Mouse (Mus musculus) embryonic facial prominence, embryonic 15.5 days (tissue): ENCODE results near the gene Dbp. TPM values are rescaled to one million over a fixed set of nuclear protein-coding genes. Genes with fewer than 3 reads are reported as not detected.

Source experiments
- ATAC-seq: fragments of 200-750 bp; cut with Nextera tagmentation; 2 replicates; pipeline ENCODE4 v1.8.0; 2017; ENCODE audit warnings: low read depth, moderate TSS enrichment; ENCODE audit not compliant: insufficient number of reproducible peaks, low FRiP score, low TSS enrichment
- H3K27ac ChIP-seq: fragments of 300-500 bp; sonication (generic); replicated peaks from 2 replicates; pipeline ENCODE4 v1.5.1; 2015; ENCODE audit warnings: mild to moderate bottlenecking, inconsistent platforms
- H3K27me3 ChIP-seq: fragments of 300-500 bp; sonication (generic); 2 replicates; pipeline ENCODE4 v1.6.1; 2015; ENCODE audit warnings: inconsistent platforms
- H3K36me3 ChIP-seq: fragments of 300-500 bp; sonication (generic); 2 replicates; pipeline ENCODE4 v1.6.1; 2015; ENCODE audit warnings: mild to moderate bottlenecking, inconsistent platforms
- H3K4me1 ChIP-seq: fragments of 300-500 bp; sonication (generic); 2 replicates; pipeline ENCODE4 v1.6.1; 2015; ENCODE audit warnings: inconsistent platforms
- H3K4me2 ChIP-seq: fragments of 300-500 bp; sonication (generic); replicated peaks from 2 replicates; pipeline ENCODE4 v1.6.1; 2015; ENCODE audit warnings: mild to moderate bottlenecking, inconsistent platforms
- H3K4me3 ChIP-seq: fragments of 300-500 bp; sonication (generic); replicated peaks from 2 replicates; pipeline ENCODE4 v1.5.1; 2015; ENCODE audit warnings: mild to moderate bottlenecking, inconsistent platforms
- H3K9ac ChIP-seq: fragments of 300-500 bp; sonication (generic); 2 replicates; pipeline ENCODE4 v1.6.1; 2015; ENCODE audit warnings: inconsistent platforms
- H3K9me3 ChIP-seq: fragments of 300-500 bp; sonication (generic); replicated peaks from 2 replicates; pipeline ENCODE4 v1.6.1; 2016; ENCODE audit warnings: inconsistent platforms
- WGBS: fragments of 180-500 bp; shearing (Covaris S2); methylation state at CpG from one replicate; pipeline ENCODE4 v1.1.7; 2015; 5-methylcytosine and 5-hydroxymethylcytosine counted together
- polyA plus RNA-seq: library from polyadenylated mRNA; unstranded; fragments of >200 nt; fragmentation: Nextera tagmentation; extraction: Ambion mirVana; gene quantifications from 2 replicates; pipeline ENCODE4 v1.2.1, GENCODE M21; 2015

The Dbp gene
- polyA plus RNA-seq, 1 experiment from 2014 or later = 7.0 TPM

DNA sequence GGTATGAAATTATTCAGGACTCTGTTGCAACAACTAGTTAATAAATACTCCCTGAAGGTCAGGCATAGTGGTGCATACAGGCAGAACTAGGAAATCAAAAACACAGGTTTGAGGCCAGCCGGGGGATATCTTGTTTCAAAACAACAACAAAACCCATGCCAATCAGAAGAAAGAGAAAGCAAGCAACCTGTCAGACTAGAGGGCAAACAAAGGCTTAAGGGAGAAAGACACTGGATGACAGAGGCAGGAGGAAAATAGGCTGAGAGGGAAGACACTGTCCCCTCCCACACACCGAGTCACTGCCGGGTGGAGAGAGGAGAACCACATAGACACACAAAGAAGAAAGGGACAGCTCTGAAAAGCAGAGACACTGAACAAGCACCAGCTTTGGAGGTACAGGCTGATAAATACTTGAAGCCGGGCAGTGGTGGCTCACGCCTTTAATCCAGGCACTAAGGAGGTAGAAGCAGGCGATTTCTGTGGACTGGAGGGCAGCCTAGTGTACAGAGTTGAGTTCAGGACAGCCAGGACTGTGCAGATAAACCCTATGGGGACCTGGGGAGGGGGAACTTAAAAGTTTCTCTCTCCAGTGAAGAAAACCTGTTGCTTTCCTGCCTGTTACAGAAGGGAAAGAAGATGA, 9.1 kb downstream of the Dbp start:
- Histone ChIP-seq H3K4me1 (peaks cover 51% of the 10 kb centered on the region), H3K9me3 (no peaks in the 10 kb centered on the region), H3K27me3 (no peaks in the 10 kb centered on the region), H3K27ac (peak overlapping the region; percentile 44; the same call in 1 of the 2 replicates), H3K4me2 (peak overlapping the region; percentile 91), H3K4me3 (peak overlapping the region; percentile 82), H3K36me3 (peaks cover 46% of the 10 kb centered on the region), H3K9ac (peak overlapping the region; percentile 58; the same call in 1 of the 2 replicates)
- no peak for ATAC-seq
- 78% methylated on average over 6 of the region's 6 CpGs for WGBS

DNA sequence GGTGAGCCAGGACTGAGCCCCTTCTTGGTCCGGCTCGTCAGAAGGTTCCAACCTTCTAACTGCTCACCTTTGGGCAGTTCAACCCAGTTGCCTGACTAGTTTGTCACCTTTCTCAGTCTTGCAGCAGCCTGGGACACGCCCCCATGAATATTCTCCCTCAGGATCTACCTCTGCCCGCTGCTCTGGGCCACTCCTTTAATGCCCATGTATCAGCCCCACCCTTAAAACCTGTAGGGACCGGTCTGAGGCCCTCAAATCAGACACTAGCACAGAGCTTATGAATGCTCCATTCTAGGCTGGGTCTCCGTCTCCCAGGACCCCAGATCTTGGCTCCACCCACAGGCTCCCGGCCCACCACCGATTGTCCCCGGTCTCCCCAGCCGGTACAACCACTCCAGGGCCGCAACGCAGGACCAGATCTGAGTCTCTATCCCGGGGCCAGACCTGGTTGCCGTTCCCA, 9.8 kb downstream of the Dbp start:
- WGBS = 7% methylated on average over 14 of the region's 14 CpGs
- H3K27me3 ChIP-seq = no peaks in the 10 kb centered on the region
- ATAC-seq = no peak; the same call in 1 of the 2 replicates
- H3K4me3 ChIP-seq = peak overlapping the region; percentile 82
- H3K27ac ChIP-seq = peak overlapping the region; percentile 89
- H3K4me2 ChIP-seq = peak overlapping the region; percentile 91
- H3K9me3 ChIP-seq = no peaks in the 10 kb centered on the region
- peaks cover 56% of the 10 kb centered on the region for H3K4me1 ChIP-seq
- H3K9ac ChIP-seq = peak overlapping the region; percentile 58
- H3K36me3 ChIP-seq = peaks cover 47% of the 10 kb centered on the region

- Histone ChIP-seq H3K36me3 (peaks cover 47% of the 10 kb centered on the region), H3K9ac (peak within 1 kb of the TSS; percentile 58), H3K9me3 (no peaks in the 10 kb centered on the region), H3K4me3 (peak within 1 kb of the TSS; percentile 82), H3K4me2 (peak within 1 kb of the TSS; percentile 91), H3K27me3 (no peaks in the 10 kb centered on the region), H3K27ac (peak within 1 kb of the TSS; percentile 89), H3K4me1 (peaks cover 62% of the 10 kb centered on the region)
- ATAC-seq = peak; percentile 93
- 7% methylated on average over 34 of the region's 34 CpGs for WGBS
Measured at GRCm38 (mm10) chr7:45715090-45715708, 10.3 kb downstream of the Dbp start, which contains the start of gene Rpl18. Rpl18 (plus strand) TSS chr7:45715457.

DNA sequence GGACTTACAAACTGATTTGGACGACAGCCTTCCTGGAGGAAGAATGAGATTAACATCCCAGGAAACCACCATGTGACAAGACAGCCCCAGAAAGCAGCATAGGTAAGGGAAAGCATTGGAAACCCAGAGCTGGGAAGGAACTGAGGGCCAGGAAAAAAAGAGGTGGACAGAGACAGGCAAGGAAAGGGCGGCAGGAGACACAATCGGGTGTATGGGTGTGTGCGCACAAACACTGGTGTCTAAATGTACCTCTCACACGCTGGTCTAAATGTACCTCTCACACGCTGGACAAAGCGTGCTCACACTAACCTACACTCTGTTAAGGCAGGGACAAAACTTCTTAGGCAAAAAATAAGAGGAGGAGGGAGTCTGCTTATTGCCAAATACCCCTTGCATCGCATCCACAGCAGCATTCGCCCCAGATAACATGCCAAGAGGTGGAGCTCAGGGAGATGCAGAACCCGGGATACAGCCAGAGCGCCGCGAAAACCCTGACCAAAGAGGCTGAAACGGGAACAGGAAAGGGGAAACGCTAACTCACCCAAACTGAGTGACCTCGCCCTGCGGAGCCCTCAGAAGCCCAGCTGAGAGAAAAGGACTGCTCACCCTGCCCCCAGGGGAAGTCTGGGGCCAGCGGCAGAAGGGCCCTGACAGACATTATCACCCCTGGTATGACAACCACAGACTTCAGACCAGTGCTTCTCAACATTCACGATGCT, 11.0 kb downstream of the Dbp start:
- H3K4me1 ChIP-seq = peaks cover 59% of the 10 kb centered on the region
- H3K36me3 ChIP-seq = peaks cover 47% of the 10 kb centered on the region
- H3K4me3 ChIP-seq = peak overlapping the region; percentile 82
- WGBS = 78% methylated on average over 19 of the region's 19 CpGs
- H3K9ac ChIP-seq = no peak overlapping the region; the same call in 1 of the 2 replicates
- H3K4me2 ChIP-seq = peak overlapping the region; percentile 91
- peak overlapping the region; percentile 81 for H3K27ac ChIP-seq
- H3K9me3 ChIP-seq = no peaks in the 10 kb centered on the region
- ATAC-seq = no peak
- no peaks in the 10 kb centered on the region for H3K27me3 ChIP-seq

GRCm38 (mm10) chr7:45716460-45716857, 11.6 kb downstream of the Dbp start:
- peaks cover 45% of the 10 kb centered on the region for H3K36me3 ChIP-seq
- H3K9ac ChIP-seq = no peak overlapping the region
- H3K9me3 ChIP-seq = no peaks in the 10 kb centered on the region
- ATAC-seq = no peak
- peaks cover 59% of the 10 kb centered on the region for H3K4me1 ChIP-seq
- H3K27me3 ChIP-seq = no peaks in the 10 kb centered on the region
- H3K4me2 ChIP-seq = peak overlapping the region; percentile 91
- 85% methylated on average over 3 of the region's 3 CpGs for WGBS
- H3K4me3 ChIP-seq = peak overlapping the region; percentile 82
- no peak overlapping the region; the same call in 1 of the 2 replicates for H3K27ac ChIP-seq

DNA sequence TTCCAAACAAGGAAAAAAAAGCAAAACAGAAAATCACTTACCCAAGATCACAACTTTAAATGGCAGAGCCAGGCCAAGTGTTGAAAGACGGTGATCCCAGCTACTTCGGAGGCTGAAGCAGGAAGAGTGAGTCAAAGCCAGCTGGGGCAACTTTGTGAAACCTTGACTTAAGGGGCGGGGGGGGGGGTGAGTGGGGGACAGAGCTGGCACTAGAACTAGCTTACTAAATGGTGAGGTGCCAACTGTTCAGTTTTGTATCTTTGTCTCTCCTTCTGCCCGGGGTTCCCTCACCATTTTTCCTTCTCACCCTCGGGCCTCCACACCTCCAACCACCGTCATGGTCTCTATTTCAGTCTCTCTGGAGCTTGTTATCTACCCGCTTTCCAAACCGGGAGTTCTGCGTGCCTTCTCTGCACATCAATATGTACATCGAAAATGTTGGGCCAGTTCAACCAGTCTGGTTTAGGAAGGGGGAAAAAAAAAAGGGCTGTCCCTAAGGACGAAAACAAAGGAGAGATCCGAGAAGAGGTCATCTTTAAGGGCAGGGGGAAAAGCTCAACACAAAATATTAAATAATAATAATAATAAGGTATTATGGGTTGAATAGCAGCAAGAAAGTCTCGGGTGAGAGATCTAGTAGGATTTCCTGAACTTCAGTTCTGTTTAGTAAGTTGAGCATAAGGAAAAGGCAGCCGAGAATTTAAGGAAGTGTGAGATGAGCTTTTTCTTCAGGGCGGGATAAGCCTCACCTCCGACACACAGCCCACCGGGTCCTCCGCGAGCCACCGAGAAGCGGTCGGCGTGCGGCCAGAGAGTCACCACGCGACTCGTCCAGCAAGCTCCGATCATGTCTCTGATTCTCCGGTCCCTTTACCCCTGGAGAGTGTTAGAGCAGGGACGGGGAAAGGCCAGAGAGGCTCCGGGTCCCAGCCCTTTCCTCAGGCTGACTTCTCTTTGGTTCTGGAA, 12.3 kb downstream of the Dbp start:
- peak overlapping the region; percentile 91 for H3K4me2 ChIP-seq
- no peaks in the 10 kb centered on the region for H3K27me3 ChIP-seq
- H3K36me3 ChIP-seq = peaks cover 45% of the 10 kb centered on the region
- peak overlapping the region; percentile 64 for H3K9ac ChIP-seq
- H3K4me3 ChIP-seq = peak overlapping the region; percentile 82
- ATAC-seq = no peak
- H3K27ac ChIP-seq = peak overlapping the region; percentile 95
- WGBS = 7% methylated on average over 31 of the region's 31 CpGs
- H3K4me1 ChIP-seq = peaks cover 59% of the 10 kb centered on the region
- no peaks in the 10 kb centered on the region for H3K9me3 ChIP-seq

- WGBS = under 1% methylated on average over 41 of the region's 41 CpGs
- peak; percentile 80 for ATAC-seq
- Histone ChIP-seq H3K4me3 (peak within 1 kb of the TSS; percentile 82), H3K27me3 (no peaks in the 10 kb centered on the region), H3K36me3 (peaks cover 43% of the 10 kb centered on the region), H3K4me1 (peaks cover 55% of the 10 kb centered on the region), H3K4me2 (peak within 1 kb of the TSS; percentile 91), H3K9ac (peak within 1 kb of the TSS; percentile 95), H3K27ac (peak within 1 kb of the TSS; percentile 95), H3K9me3 (no peaks in the 10 kb centered on the region)
Measured at GRCm38 (mm10) chr7:45717918-45718297, 13.0 kb downstream of the Dbp start, which contains the start of gene Sphk2. Sphk2 (minus strand) TSS chr7:45718002.

DNA sequence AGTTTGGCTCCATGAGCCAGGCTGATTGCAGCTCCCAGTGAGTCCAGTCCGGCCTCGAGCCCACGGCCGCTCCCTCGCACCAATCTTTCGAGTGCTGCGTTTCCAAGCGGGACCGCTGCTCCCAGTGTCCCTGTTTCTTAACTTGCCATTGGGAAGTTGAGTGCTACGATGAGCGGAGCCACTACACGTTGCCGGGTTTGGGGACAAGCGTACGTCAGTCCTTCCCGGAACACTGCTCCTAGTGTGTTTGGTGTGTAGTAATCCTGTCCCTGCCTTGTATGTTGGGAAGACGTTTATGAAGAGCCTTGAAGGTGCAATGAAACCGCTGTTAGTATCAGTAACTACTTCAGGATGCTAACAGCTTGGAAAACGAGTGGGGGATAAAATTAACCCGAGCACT, 13.4 kb downstream of the Dbp start:
- H3K27ac ChIP-seq = peak overlapping the region; percentile 95
- H3K4me3 ChIP-seq = peak overlapping the region; percentile 82
- H3K27me3 ChIP-seq = no peaks in the 10 kb centered on the region
- WGBS = 0% methylated on average over 20 of the region's 20 CpGs
- ATAC-seq = no peak
- H3K9me3 ChIP-seq = no peaks in the 10 kb centered on the region
- peaks cover 43% of the 10 kb centered on the region for H3K36me3 ChIP-seq
- H3K4me1 ChIP-seq = peaks cover 51% of the 10 kb centered on the region
- H3K9ac ChIP-seq = peak overlapping the region; percentile 95
- H3K4me2 ChIP-seq = peak overlapping the region; percentile 91

GRCm38 (mm10) chr7:45719180-45719579, 14.3 kb downstream of the Dbp start:
- Histone ChIP-seq H3K4me2 (peak overlapping the region; percentile 91), H3K36me3 (peaks cover 45% of the 10 kb centered on the region), H3K27me3 (no peaks in the 10 kb centered on the region), H3K9ac (peak overlapping the region; percentile 95), H3K9me3 (no peaks in the 10 kb centered on the region), H3K27ac (no peak overlapping the region), H3K4me1 (peaks cover 42% of the 10 kb centered on the region), H3K4me3 (peak overlapping the region; percentile 82)
- no peak for ATAC-seq
- WGBS = 74% methylated on average over 10 of the region's 10 CpGs

DNA sequence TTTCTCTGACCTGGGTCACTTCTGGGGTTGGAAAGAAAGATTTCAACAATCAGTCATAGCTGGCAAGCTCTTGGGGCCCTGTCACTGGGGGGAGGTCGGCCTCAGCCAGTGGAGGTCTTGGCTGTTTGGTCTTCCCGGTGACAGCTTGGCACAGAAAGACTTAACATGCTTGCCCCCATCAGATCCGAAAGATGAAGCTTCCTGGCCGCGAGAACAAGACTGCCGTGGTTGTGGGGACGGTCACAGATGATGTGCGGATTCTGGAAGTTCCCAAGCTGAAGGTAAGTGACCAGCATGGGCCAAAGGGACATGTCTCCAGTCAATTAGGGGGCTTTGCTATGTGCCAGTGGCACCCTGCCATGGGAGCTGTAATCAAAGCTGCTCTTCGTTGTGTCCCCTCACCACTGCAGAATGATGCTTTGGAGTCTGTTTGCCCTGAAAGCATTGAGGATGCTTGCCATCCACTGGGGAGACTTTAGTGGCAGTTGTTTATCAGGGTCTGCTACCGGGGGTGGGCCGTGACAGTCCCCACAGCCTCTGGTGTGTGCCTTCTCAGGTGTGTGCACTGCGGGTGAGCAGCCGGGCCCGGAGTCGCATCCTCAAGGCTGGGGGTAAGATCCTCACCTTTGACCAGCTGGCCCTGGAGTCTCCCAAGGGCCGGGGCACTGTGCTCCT, 15.0 kb downstream of the Dbp start:
- 90% methylated on average over 16 of the region's 16 CpGs for WGBS
- no peak overlapping the region for H3K27ac ChIP-seq

More for the DNA sequence above, 15.0 kb downstream of the Dbp start:
- no peak for ATAC-seq
- Histone ChIP-seq H3K4me1 (peaks cover 35% of the 10 kb centered on the region), H3K4me3 (peak overlapping the region; percentile 82), H3K9ac (peak overlapping the region; percentile 95; the same call in 1 of the 2 replicates), H3K9me3 (no peaks in the 10 kb centered on the region), H3K27me3 (no peaks in the 10 kb centered on the region), H3K4me2 (peak overlapping the region; percentile 91), H3K36me3 (peaks cover 52% of the 10 kb centered on the region)
